Mouse (Mus musculus) c-Kit-positive CD71-negative TER-119-negative erythroid progenitor cells, embryonic 14.5 days (primary cell): Measurements from ENCODE around the gene Camkmt.

Experiments
- DNase-seq: peaks from one replicate; pipeline ENCODE4 v3.0.0-alpha.2; 2013; ENCODE audit warnings: low read depth

The Camkmt gene

GRCm38 (mm10) chr17:85495012-85495754, 404.8 kb downstream of the Camkmt start:
- DNase-seq, result peak; percentile 18

- DNase-seq, result no peak
These were observed 405.5 kb downstream of the Camkmt start for GRCm38 (mm10) chr17:85495871-85496270.

DNA sequence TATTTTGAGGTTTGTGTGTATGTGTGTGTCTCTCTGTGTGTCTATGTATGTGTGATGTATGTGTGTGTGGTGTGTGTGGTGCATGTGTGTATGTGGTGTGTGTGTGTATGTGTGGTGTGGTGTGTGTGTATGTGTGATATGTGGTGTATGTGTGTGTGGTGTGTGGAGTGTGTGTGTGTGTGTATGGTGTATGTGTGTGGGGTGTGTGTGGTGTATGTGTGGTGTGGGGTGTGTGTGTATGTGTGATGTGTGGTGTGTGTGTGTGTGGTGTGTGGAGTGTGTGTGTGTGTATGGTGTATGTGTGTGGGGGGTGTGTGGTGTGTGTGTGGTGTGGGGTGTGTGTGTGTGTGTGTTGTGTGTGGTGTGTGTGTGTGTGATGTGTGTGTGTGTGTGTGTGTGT, 414.5 kb downstream of the Camkmt start:
- no peak for DNase-seq

- DNase-seq, result no peak
These were observed 416.1 kb downstream of the Camkmt start for GRCm38 (mm10) chr17:85506206-85507088.

- no peak for DNase-seq
These were observed 416.7 kb downstream of the Camkmt start for GRCm38 (mm10) chr17:85507089-85507460.
